Mouse (Mus musculus): Measurements from ENCODE around the gene Uck2. TPM values are rescaled to one million over a fixed set of nuclear protein-coding genes. Genes with fewer than 3 reads are reported as not detected.
A peak's percentile ranks its signal among the peaks of the same experiment; 100 is the strongest.

The Uck2 gene
- polyA plus RNA-seq, 1 experiment = 66.7 TPM

DNA sequence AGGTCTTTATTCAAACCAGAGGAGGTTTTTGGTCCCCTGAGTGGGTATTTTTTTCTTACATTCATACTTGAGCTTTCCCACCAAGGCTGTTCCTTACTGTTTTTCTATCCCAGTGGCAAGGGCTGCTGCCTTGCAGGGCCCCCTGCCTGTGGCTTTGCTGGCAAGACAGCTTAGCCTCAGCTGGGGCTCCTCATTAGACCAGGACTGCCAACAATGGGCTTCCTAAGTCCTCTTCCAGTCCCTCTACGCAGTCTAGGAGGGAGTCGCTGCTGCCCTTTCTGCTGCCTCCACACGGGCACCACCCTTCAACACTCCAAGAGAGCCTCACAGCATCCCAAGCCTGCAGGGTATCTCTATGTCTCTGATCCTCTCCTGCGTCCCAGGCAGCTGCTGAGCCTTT lies 76.3 kb downstream of the Uck2 start:
- TF ChIP-seq MYOD1 (IDR thresholded peaks at IDR 0.05; ENCODE audit: control insufficient read depth in 1 of 3, insufficient read length in 2 of 3, low read depth in 2 of 3) (no peak), MAX (IDR thresholded peaks at IDR 0.05; ENCODE audit: low read depth) (no peak), TCF3 (IDR thresholded peaks at IDR 0.05; ENCODE audit: insufficient read length, low read depth) (no peak), POLR2AphosphoS2 (IDR thresholded peaks at IDR 0.05; ENCODE audit: insufficient read length, low read depth) (no peak), USF1 (IDR thresholded peaks at IDR 0.05; ENCODE audit: low read depth) (no peak), POLR2A (IDR thresholded peaks at IDR 0.05; ENCODE audit: insufficient read length, low read depth) (no peak), MYOG (IDR thresholded peaks at IDR 0.05; ENCODE audit: control insufficient read depth in 1 of 3, insufficient read depth in 1 of 3, insufficient read length in 2 of 3, low read depth in 2 of 3) (no peak), REST (IDR thresholded peaks at IDR 0.05; ENCODE audit: insufficient read depth, insufficient read length) (no peak), TCF12 (IDR thresholded peaks at IDR 0.05; ENCODE audit: insufficient read depth, poor library complexity, severe bottlenecking) (no peak), SRF (IDR thresholded peaks at IDR 0.05; ENCODE audit: control insufficient read depth, insufficient read length, low read depth) (no peak), CEBPB (IDR thresholded peaks at IDR 0.05; ENCODE audit: insufficient read depth, poor library complexity, severe bottlenecking) (no peak)
- no peaks in the 10 kb centered on the region for H3K36me3 ChIP-seq (ENCODE audit: control insufficient read depth, insufficient read depth)
- no peak overlapping the region for H3K4me3 ChIP-seq
- H3K79me2 ChIP-seq (ENCODE audit: control insufficient read depth, insufficient read depth) = no peaks in the 10 kb centered on the region
- no peak overlapping the region for H3ac ChIP-seq (ENCODE audit: control insufficient read depth, insufficient read length)
- H3K27me3 ChIP-seq (ENCODE audit: control insufficient read depth, insufficient read depth, insufficient read length) = no peaks in the 10 kb centered on the region
- no peak overlapping the region for H3K4me2 ChIP-seq (ENCODE audit: low read depth)

DNA sequence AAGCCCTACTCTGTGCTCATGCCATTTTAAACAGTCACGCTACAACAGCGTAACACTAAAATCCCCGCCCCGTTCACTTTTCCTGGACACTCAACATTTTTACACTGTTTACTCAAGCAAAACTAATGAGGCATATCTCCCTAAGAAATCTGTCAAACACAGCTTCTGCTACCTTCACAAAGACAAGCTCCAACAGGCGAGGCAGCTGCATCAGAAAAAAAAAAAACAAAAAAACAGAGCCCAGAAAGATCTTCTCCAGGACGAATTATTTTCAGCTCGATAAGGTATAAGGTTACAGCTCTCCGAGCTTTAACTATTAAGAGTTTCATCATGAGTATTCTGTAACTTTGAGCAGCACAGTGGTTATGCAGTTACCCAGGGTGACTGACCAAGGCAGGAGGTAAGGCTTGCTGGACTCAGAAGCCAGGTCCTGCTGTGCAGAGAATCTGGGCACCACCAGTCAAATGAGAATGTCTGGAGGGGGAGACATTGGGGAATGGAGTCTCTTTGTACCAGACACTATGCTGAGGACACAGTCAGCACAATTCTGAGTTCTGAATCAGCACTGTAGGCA lies 79.9 kb downstream of the Uck2 start:
- H3K27me3 ChIP-seq (ENCODE audit: control insufficient read depth, insufficient read depth, insufficient read length) = no peaks in the 10 kb centered on the region
- H3K4me3 ChIP-seq = no peak overlapping the region
- no peak overlapping the region for H3ac ChIP-seq (ENCODE audit: control insufficient read depth, insufficient read length)
- no peaks in the 10 kb centered on the region for H3K36me3 ChIP-seq (ENCODE audit: control insufficient read depth, insufficient read depth)
- H3K79me2 ChIP-seq (ENCODE audit: control insufficient read depth, insufficient read depth) = no peaks in the 10 kb centered on the region
- no peak for TF ChIP-seq CEBPB (IDR thresholded peaks at IDR 0.05; ENCODE audit: insufficient read depth, poor library complexity, severe bottlenecking)
- TF ChIP-seq E2F4 (IDR thresholded peaks at IDR 0.05; ENCODE audit: insufficient read depth) = no peak
- TF ChIP-seq USF1 (IDR thresholded peaks at IDR 0.05; ENCODE audit: low read depth) = no peak
- TF ChIP-seq MAX (IDR thresholded peaks at IDR 0.05; ENCODE audit: low read depth) = no peak
- no peak for TF ChIP-seq TCF3 (IDR thresholded peaks at IDR 0.05; ENCODE audit: insufficient read length, low read depth)
- no peak for TF ChIP-seq POLR2AphosphoS2 (IDR thresholded peaks at IDR 0.05; ENCODE audit: insufficient read length, low read depth)
- no peak for TF ChIP-seq SRF (IDR thresholded peaks at IDR 0.05; ENCODE audit: control insufficient read depth, insufficient read length, low read depth)
- no peak for TF ChIP-seq MYOG (IDR thresholded peaks at IDR 0.05; ENCODE audit: control insufficient read depth in 1 of 3, insufficient read depth in 1 of 3, insufficient read length in 2 of 3, low read depth in 2 of 3)
- no peak for TF ChIP-seq POLR2A (IDR thresholded peaks at IDR 0.05; ENCODE audit: insufficient read length, low read depth)
- TF ChIP-seq MYOD1 (IDR thresholded peaks at IDR 0.05; ENCODE audit: control insufficient read depth in 1 of 3, insufficient read length in 2 of 3, low read depth in 2 of 3) = no peak
- TF ChIP-seq TCF12 (IDR thresholded peaks at IDR 0.05; ENCODE audit: insufficient read depth, poor library complexity, severe bottlenecking) = no peak
- no peak for TF ChIP-seq REST (IDR thresholded peaks at IDR 0.05; ENCODE audit: insufficient read depth, insufficient read length)
- peak overlapping the region; percentile 13 for H3K4me2 ChIP-seq (ENCODE audit: low read depth)

DNA sequence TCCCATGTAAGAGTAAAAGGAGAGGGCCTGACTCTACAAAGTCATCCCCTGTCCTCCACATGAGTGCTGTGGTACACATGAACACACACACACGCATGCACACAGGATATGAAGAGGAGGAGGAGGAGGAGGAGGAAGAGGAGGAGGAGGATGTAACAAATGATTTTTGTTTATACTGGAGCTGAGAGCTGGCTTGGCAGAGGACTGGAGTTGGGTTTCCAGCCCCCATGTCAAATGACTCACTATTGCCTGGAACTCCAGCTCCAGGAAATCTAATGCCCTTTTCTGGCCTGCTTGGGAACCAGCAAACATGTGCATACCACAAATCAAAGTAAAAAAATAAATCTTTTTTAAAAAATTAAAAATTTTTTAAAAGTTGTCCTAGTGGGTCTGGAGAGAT lies 80.7 kb downstream of the Uck2 start:
- H3K4me2 ChIP-seq (ENCODE audit: low read depth) = no peak overlapping the region
- no peaks in the 10 kb centered on the region for H3K36me3 ChIP-seq (ENCODE audit: control insufficient read depth, insufficient read depth)
- no peak overlapping the region for H3ac ChIP-seq (ENCODE audit: control insufficient read depth, insufficient read length)
- no peaks in the 10 kb centered on the region for H3K27me3 ChIP-seq (ENCODE audit: control insufficient read depth, insufficient read depth, insufficient read length)
- H3K4me3 ChIP-seq = no peak overlapping the region
- no peaks in the 10 kb centered on the region for H3K79me2 ChIP-seq (ENCODE audit: control insufficient read depth, insufficient read depth)
- TF ChIP-seq MAX (IDR thresholded peaks at IDR 0.05; ENCODE audit: low read depth) (no peak), POLR2AphosphoS2 (IDR thresholded peaks at IDR 0.05; ENCODE audit: insufficient read length, low read depth) (no peak), TCF12 (IDR thresholded peaks at IDR 0.05; ENCODE audit: insufficient read depth, poor library complexity, severe bottlenecking) (no peak), TCF3 (IDR thresholded peaks at IDR 0.05; ENCODE audit: insufficient read length, low read depth) (no peak), REST (IDR thresholded peaks at IDR 0.05; ENCODE audit: insufficient read depth, insufficient read length) (no peak), MYOG (IDR thresholded peaks at IDR 0.05; ENCODE audit: control insufficient read depth in 1 of 3, insufficient read depth in 1 of 3, insufficient read length in 2 of 3, low read depth in 2 of 3) (no peak), USF1 (IDR thresholded peaks at IDR 0.05; ENCODE audit: low read depth) (no peak), E2F4 (IDR thresholded peaks at IDR 0.05; ENCODE audit: insufficient read depth) (no peak), SRF (IDR thresholded peaks at IDR 0.05; ENCODE audit: control insufficient read depth, insufficient read length, low read depth) (no peak), POLR2A (IDR thresholded peaks at IDR 0.05; ENCODE audit: insufficient read length, low read depth) (no peak), MYOD1 (IDR thresholded peaks at IDR 0.05; ENCODE audit: control insufficient read depth in 1 of 3, insufficient read length in 2 of 3, low read depth in 2 of 3) (no peak), CEBPB (IDR thresholded peaks at IDR 0.05; ENCODE audit: insufficient read depth, poor library complexity, severe bottlenecking) (no peak)

DNA sequence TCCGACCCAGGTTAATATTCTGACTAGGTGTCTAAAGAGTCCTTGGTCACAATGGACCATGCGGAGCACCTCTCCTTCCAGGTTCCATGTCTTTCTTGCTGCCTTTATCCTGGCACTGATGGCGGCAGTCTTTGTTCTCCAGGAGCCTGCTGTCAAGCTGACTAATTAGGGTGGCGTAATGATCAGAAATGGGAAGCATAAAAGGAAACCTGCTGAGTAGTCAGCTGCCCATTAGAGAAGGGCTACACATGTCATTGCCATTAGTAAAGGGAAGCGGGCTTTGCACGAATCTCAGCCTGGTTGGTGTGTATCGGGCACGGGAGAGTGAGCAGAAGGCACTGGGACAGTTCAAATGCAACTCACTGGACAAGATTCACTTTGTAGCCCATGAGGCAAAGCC lies 90.4 kb downstream of the Uck2 start:
- TF ChIP-seq E2F4 (IDR thresholded peaks at IDR 0.05; ENCODE audit: insufficient read depth) = no peak
- TF ChIP-seq POLR2A (IDR thresholded peaks at IDR 0.05; ENCODE audit: insufficient read length, low read depth) = no peak
- TF ChIP-seq TCF3 (IDR thresholded peaks at IDR 0.05; ENCODE audit: insufficient read length, low read depth) = no peak
- no peaks in the 10 kb centered on the region for H3K36me3 ChIP-seq (ENCODE audit: control insufficient read depth, insufficient read depth)
- H3K4me3 ChIP-seq = no peak overlapping the region
- H3K27me3 ChIP-seq (ENCODE audit: control insufficient read depth, insufficient read depth, insufficient read length) = peaks cover 29% of the 10 kb centered on the region
- no peak overlapping the region for H3ac ChIP-seq (ENCODE audit: control insufficient read depth, insufficient read length)
- H3K4me2 ChIP-seq (ENCODE audit: low read depth) = no peak overlapping the region
- no peaks in the 10 kb centered on the region for H3K79me2 ChIP-seq (ENCODE audit: control insufficient read depth, insufficient read depth)

DNA sequence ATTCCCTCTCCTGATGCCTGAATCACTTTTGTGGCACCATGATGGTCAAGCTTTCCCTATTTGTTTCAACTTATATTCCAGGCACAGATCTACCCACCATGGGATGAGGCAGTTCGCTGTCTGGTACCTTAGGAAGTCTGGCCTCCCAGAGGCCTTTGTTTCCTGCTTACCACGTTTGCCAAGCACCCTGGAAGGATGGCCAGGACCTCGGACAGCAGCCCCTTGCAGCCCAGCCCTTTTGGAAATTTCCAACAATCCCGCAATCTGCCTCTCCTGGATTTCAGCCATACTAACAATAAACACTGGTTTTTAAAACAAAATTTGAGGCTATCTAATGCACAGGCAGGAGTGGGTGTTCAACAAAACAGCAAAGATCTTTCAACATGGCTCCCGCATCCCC lies 97.3 kb downstream of the Uck2 start:
- Histone ChIP-seq H3K79me2 (ENCODE audit: control insufficient read depth, insufficient read depth) (no peaks in the 10 kb centered on the region), H3K36me3 (ENCODE audit: control insufficient read depth, insufficient read depth) (no peaks in the 10 kb centered on the region), H3K27me3 (ENCODE audit: control insufficient read depth, insufficient read depth, insufficient read length) (peaks cover 19% of the 10 kb centered on the region), H3ac (ENCODE audit: control insufficient read depth, insufficient read length) (no peak overlapping the region), H3K4me2 (ENCODE audit: low read depth) (no peak overlapping the region), H3K4me3 (no peak overlapping the region)
- TF ChIP-seq MAX (IDR thresholded peaks at IDR 0.05; ENCODE audit: low read depth) (no peak), CEBPB (IDR thresholded peaks at IDR 0.05; ENCODE audit: insufficient read depth, poor library complexity, severe bottlenecking) (no peak), TCF3 (IDR thresholded peaks at IDR 0.05; ENCODE audit: insufficient read length, low read depth) (no peak), POLR2AphosphoS2 (IDR thresholded peaks at IDR 0.05; ENCODE audit: insufficient read length, low read depth) (no peak), REST (IDR thresholded peaks at IDR 0.05; ENCODE audit: insufficient read depth, insufficient read length) (peak; percentile 77), MYOD1 (IDR thresholded peaks at IDR 0.05; ENCODE audit: control insufficient read depth in 1 of 3, insufficient read length in 2 of 3, low read depth in 2 of 3) (no peak), SRF (IDR thresholded peaks at IDR 0.05; ENCODE audit: control insufficient read depth, insufficient read length, low read depth) (no peak), USF1 (IDR thresholded peaks at IDR 0.05; ENCODE audit: low read depth) (no peak)
